Mouse (Mus musculus): ENCODE data around the gene Gna14. TPM values are rescaled to one million over a fixed set of nuclear protein-coding genes. Genes with fewer than 3 reads are reported as not detected.

Gna14 gene
- total and polyA plus RNA-seq, 3 experiments: not detected

- Histone ChIP-seq H3K27ac (ENCODE audit: control insufficient read depth, low read depth, low read length) (peak overlapping the region; percentile 71), H3K9ac (ENCODE audit: control insufficient read depth, low read depth, low read length, poor library complexity, severe bottlenecking) (peak overlapping the region; percentile 45)
- no peak for TF ChIP-seq JUND (IDR thresholded peaks at IDR 0.05; ENCODE audit: low read depth, low read length)
- TF ChIP-seq ELF1 (IDR thresholded peaks at IDR 0.05; ENCODE audit: low read depth, low read length): no peak
- peak in 1 of 2 experiments; percentile 42; a peak in 1 of 4 replicates for TF ChIP-seq POLR2A (IDR thresholded peaks at IDR 0.05; ENCODE audit: control insufficient read depth in 1 of 2, insufficient read depth in 1 of 2, low read depth in 1 of 2, low read length in 2 of 2, poor library complexity in 1 of 2)
- no peak for TF ChIP-seq CHD1 (IDR thresholded peaks at IDR 0.05; ENCODE audit: low read depth, low read length)
- no peak for TF ChIP-seq ETS1 (IDR thresholded peaks at IDR 0.05; ENCODE audit: low read depth, low read length)
- no peak for TF ChIP-seq TCF12 (IDR thresholded peaks at IDR 0.05; ENCODE audit: low read depth, low read length)
- no peak for TF ChIP-seq SMC3 (IDR thresholded peaks at IDR 0.05; ENCODE audit: low read depth, low read length)
- no peak for TF ChIP-seq CTCF (IDR thresholded peaks at IDR 0.05 in 2 of 3, conservative IDR thresholded peaks at IDR 0.05 in 1 of 3; ENCODE audit: control insufficient read depth in 1 of 3, insufficient read depth in 1 of 3, low read depth in 2 of 3, low read length in 3 of 3, poor library complexity in 1 of 3, severe bottlenecking in 1 of 3)
- no peak for TF ChIP-seq POLR2AphosphoS5 (IDR thresholded peaks at IDR 0.05; ENCODE audit: borderline replicate concordance, low read depth, low read length)
- no peak for TF ChIP-seq KAT2A (conservative IDR thresholded peaks at IDR 0.05; ENCODE audit: low read depth, low read length)
- no peak for TF ChIP-seq UBTF (IDR thresholded peaks at IDR 0.05; ENCODE audit: borderline replicate concordance, insufficient read depth, low read depth, low read length)
- TF ChIP-seq BHLHE40 (IDR thresholded peaks at IDR 0.05; ENCODE audit: borderline replicate concordance, low read depth, low read length): no peak
- no peak for TF ChIP-seq MEF2A (IDR thresholded peaks at IDR 0.05; ENCODE audit: extremely low read depth, insufficient replicate concordance, low read depth, low read length, poor library complexity, severe bottlenecking)
- TF ChIP-seq USF2 (IDR thresholded peaks at IDR 0.05; ENCODE audit: borderline replicate concordance in 1 of 2, insufficient read depth in 1 of 2, low read depth in 1 of 2, low read length in 2 of 2): no peak
- peak; percentile 81 for TF ChIP-seq MXI1 (IDR thresholded peaks at IDR 0.05; ENCODE audit: low read depth, low read length)
- TF ChIP-seq TAL1 (IDR thresholded peaks at IDR 0.05; ENCODE audit: low read length): no peak
- no peak for TF ChIP-seq ZC3H11A (IDR thresholded peaks at IDR 0.05; ENCODE audit: low read depth, low read length)
- TF ChIP-seq CHD2 (IDR thresholded peaks at IDR 0.05; ENCODE audit: low read length): no peak
- TF ChIP-seq MAZ (IDR thresholded peaks at IDR 0.05; ENCODE audit: low read depth, low read length): peak; percentile 71; the same call in 1 of the 2 replicates
- TF ChIP-seq MAX (IDR thresholded peaks at IDR 0.05; ENCODE audit: low read length): no peak
- no peak for TF ChIP-seq ZMIZ1 (IDR thresholded peaks at IDR 0.05; ENCODE audit: low read depth, low read length)
- TF ChIP-seq RCOR1 (IDR thresholded peaks at IDR 0.05; ENCODE audit: low read depth, low read length): no peak
- TF ChIP-seq ZKSCAN1 (IDR thresholded peaks at IDR 0.05; ENCODE audit: low read depth, low read length): no peak
- peak; percentile 57 for TF ChIP-seq SIN3A (IDR thresholded peaks at IDR 0.05; ENCODE audit: low read length)
- 0 out of 2 replicates have a peak, but pooled peaks have one; percentile 42 for TF ChIP-seq MYC (IDR thresholded peaks at IDR 0.05; ENCODE audit: low read depth, low read length)
- no peak for TF ChIP-seq TBP (IDR thresholded peaks at IDR 0.05; ENCODE audit: low read depth, low read length)
- TF ChIP-seq NELFE (IDR thresholded peaks at IDR 0.05; ENCODE audit: low read depth, low read length): no peak
- TF ChIP-seq MAFK (IDR thresholded peaks at IDR 0.05; ENCODE audit: borderline replicate concordance, low read depth, low read length): no peak
- TF ChIP-seq MYB (IDR thresholded peaks at IDR 0.05; ENCODE audit: low read depth, low read length): no peak
- TF ChIP-seq EP300 (IDR thresholded peaks at IDR 0.05; ENCODE audit: low read depth in 1 of 2, low read length in 2 of 2): peak in 1 of 2 experiments; percentile 36; a peak in 1 of 4 replicates
- peak; percentile 25; the same call in 1 of the 2 replicates for TF ChIP-seq HCFC1 (IDR thresholded peaks at IDR 0.05; ENCODE audit: low read depth, low read length)
- TF ChIP-seq NRF1 (IDR thresholded peaks at IDR 0.05; ENCODE audit: insufficient read depth, low read depth, low read length, poor library complexity, severe bottlenecking): no peak
- TF ChIP-seq USF1 (IDR thresholded peaks at IDR 0.05; ENCODE audit: low read depth, low read length): no peak
- TF ChIP-seq POLR2AphosphoS2 (IDR thresholded peaks at IDR 0.05; ENCODE audit: low read length): no peak
- no peak for TF ChIP-seq E2F4 (IDR thresholded peaks at IDR 0.05; ENCODE audit: borderline replicate concordance, low read depth, low read length)
- TF ChIP-seq RAD21 (IDR thresholded peaks at IDR 0.05; ENCODE audit: low read depth, low read length): no peak
Measured at GRCm38 (mm10) chr19:16625610-16626395, 190.2 kb downstream of the Gna14 start.

More at GRCm38 (mm10) chr19:16625610-16626395, 190.2 kb downstream of the Gna14 start:
- Histone ChIP-seq H3K4me3 (ENCODE audit: control insufficient read depth in 1 of 2, insufficient read depth in 1 of 2, low read depth in 2 of 2, low read length in 2 of 2) (peak overlapping the region in 1 of 2 experiments; percentile 18; a peak in 2 of 4 replicates), H3K4me1 (ENCODE audit: control insufficient read depth in 1 of 2, insufficient read depth in 2 of 2, low read length in 2 of 2) (peaks cover 18 to 25% of the 10 kb centered on the region in 2 experiments), H3K9me3 (replicated peaks; ENCODE audit: insufficient read depth, low read length) (no peaks in the 10 kb centered on the region), H3K79me2 (ENCODE audit: control insufficient read depth, insufficient read depth, low read length, poor library complexity) (no peaks in the 10 kb centered on the region), H3K36me3 (ENCODE audit: control insufficient read depth in 1 of 2, insufficient read depth in 2 of 2, low read length in 2 of 2) (peaks cover 4 to 36% of the 10 kb centered on the region in 2 experiments; a peak in 3 of 4 replicates), H3K27me3 (ENCODE audit: control insufficient read depth in 1 of 2, insufficient read depth in 2 of 2, low read length in 2 of 2) (no peaks in the 10 kb centered on the region)
- DNase-seq (ENCODE audit: low read depth, low spot score): peak; percentile 88
